ENCODE assay signal across 27 mouse cellular contexts in genomic region chr4:147337520-147337919, GRCm38 (mm10). TPM values are rescaled to one million over a fixed set of nuclear protein-coding genes. Genes with fewer than 3 reads are reported as not detected.
"Had no signal": no experiment of that assay in that cellular context is flagged by ENCODE, and none has a peak within 500 bp of the region (broad histone marks: within the 10 kb centered on the region; RNA-seq: fewer than 3 reads in every experiment).

No protein-coding gene starts in this region.

RNA-seq across cellular contexts. Expression of gene Zfp978, which starts 23.6 kb away (rescaled TPM):
- total RNA-seq: gastrocnemius, adult 18-20 months; gastrocnemius, adult 8-10 months; gastrocnemius, postnatal 14 days; gastrocnemius, postnatal 4 days; granulocyte monocyte progenitor cell, adult 5-6 weeks; layer of hippocampus, adult 2 months; layer of hippocampus, postnatal 10 days; layer of hippocampus, postnatal 25 days; left cerebral cortex, adult 2 months; left cerebral cortex, postnatal 36 days had no signal
- polyA plus RNA-seq: heart, adult 2 months; heart, embryonic 14.5 days; heart, embryonic 16.5 days; hindbrain, embryonic 10.5 days; hindbrain, embryonic 12.5 days; hindbrain, embryonic 14.5 days; hindbrain, embryonic 16.5 days; inflammation-experienced regulatory T-cells, adult 6 months; intestine, embryonic 15.5 days; intestine, postnatal 0 days; kidney, embryonic 16.5 days; limb, embryonic 10.5 days; limb, embryonic 12.5 days; limb, embryonic 14.5 days had no signal

RNA-seq across cellular contexts. Expression of gene Zfp988, which starts 32.0 kb away (rescaled TPM):
- total RNA-seq: gastrocnemius, adult 18-20 months; gastrocnemius, postnatal 14 days; gastrocnemius, postnatal 4 days; granulocyte monocyte progenitor cell, adult 5-6 weeks; heart, adult 2 months; heart, postnatal 10 days; heart, postnatal 25 days; layer of hippocampus, adult 2 months had no signal
- polyA plus RNA-seq: heart, adult 2 months; heart, embryonic 12.5 days; heart, embryonic 14.5 days; hindbrain, embryonic 10.5 days; hindbrain, embryonic 12.5 days; limb, embryonic 12.5 days had no signal
